Comparison of ENCODE assay signal across 26 mouse cellular contexts in the genomic region with DNA sequence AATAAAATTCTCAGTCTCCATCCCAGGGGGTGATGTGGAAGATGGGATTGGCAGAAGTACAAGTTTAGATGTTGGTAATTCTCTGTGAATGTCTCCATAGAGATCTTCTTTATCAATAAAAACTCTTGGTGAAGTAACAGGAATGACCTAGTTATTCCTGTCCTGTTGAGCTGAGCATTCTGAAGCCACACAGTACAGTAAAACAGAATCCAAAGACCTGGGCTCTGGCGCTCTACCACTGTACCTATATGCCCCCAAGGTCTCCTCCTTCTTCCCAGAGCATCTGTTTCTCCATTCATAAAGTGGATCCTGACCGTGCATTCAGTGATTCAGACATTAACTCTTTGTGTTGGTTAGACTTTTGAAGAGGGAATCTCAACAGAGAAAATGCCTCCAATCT.
"Had no signal": no experiment of that assay in that cellular context is flagged by ENCODE, and none has a peak within 500 bp of the region (broad histone marks: within the 10 kb centered on the region; RNA-seq: fewer than 3 reads in every experiment).

No protein-coding gene starts in this region.

- H3K27me3 ChIP-seq: heart, embryonic 13.5 days; heart, embryonic 15.5 days; kidney, embryonic 15.5 days; limb, embryonic 12.5 days; limb, embryonic 15.5 days had no signal

- H3K36me3 ChIP-seq: heart, embryonic 13.5 days; heart, embryonic 15.5 days; kidney, embryonic 15.5 days; limb, embryonic 12.5 days; limb, embryonic 15.5 days had no signal

- H3K4me3 ChIP-seq: gastrocnemius, adult 2 months; heart, adult 2 months; heart, embryonic 13.5 days; heart, embryonic 15.5 days; kidney, embryonic 15.5 days; limb, embryonic 12.5 days; limb, embryonic 15.5 days had no signal

- H3K4me2 ChIP-seq: heart, embryonic 11.5 days; heart, embryonic 13.5 days; heart, embryonic 15.5 days; hindbrain, embryonic 14.5 days; kidney, embryonic 15.5 days; limb, embryonic 12.5 days; limb, embryonic 15.5 days had no signal

- H3K27ac ChIP-seq: gastrocnemius, adult 2 months; heart, adult 2 months; heart, embryonic 13.5 days; heart, embryonic 15.5 days; hindbrain, embryonic 14.5 days; kidney, embryonic 15.5 days; kidney, postnatal 0 days; limb, embryonic 12.5 days; limb, embryonic 15.5 days had no signal

- H3K9ac ChIP-seq: heart, embryonic 13.5 days; heart, embryonic 15.5 days; hindbrain, embryonic 14.5 days; kidney, embryonic 15.5 days; limb, embryonic 12.5 days; limb, embryonic 15.5 days had no signal

- ATAC-seq: forebrain, embryonic 16.5 days; hindbrain, embryonic 16.5 days; intestine, embryonic 16.5 days had no signal

- H3K9me3 ChIP-seq: heart, embryonic 13.5 days; heart, embryonic 15.5 days; kidney, embryonic 15.5 days; limb, embryonic 12.5 days; limb, embryonic 15.5 days had no signal

- H3K4me1 ChIP-seq: heart, embryonic 13.5 days; heart, embryonic 15.5 days; kidney, embryonic 15.5 days; limb, embryonic 12.5 days; limb, embryonic 15.5 days had no signal

- DNase-seq: gastrocnemius, adult 2 months; gastrocnemius, postnatal 10 days; gastrocnemius, postnatal 25 days; heart, adult 11 months; heart, adult 2 months; heart, postnatal 14 days; heart, postnatal 36 days; kidney, adult 11 months; kidney, adult 2 months; kidney, adult 9 months; kidney, postnatal 14 days; kidney, postnatal 36 days; layer of hippocampus, adult 9-11 months; layer of hippocampus, postnatal 36 days; left cerebral cortex, postnatal 4 days had no signal
